Mouse (Mus musculus) lung, adult 18-20 months (tissue): ENCODE measurements around the gene 4931428F04Rik.
A peak's percentile ranks its signal among the peaks of the same experiment; 100 is the strongest.
"Not testable (repeated sequence)": the region's sequence is repeated elsewhere in the genome, so short reads cannot be mapped to it uniquely, and the experiment has no call there.

Experiments
- DNase-seq, 2 experiments: peaks; one replicate each; pipeline ENCODE4 v3.0.0; 2022; ENCODE audit warnings: mixed read lengths in 2 of 2

Gene 4931428F04Rik

GRCm38 (mm10) chr8:105259721-105260320 lies 29.8 kb downstream of the 4931428F04Rik start:
- DNase-seq, result peak; percentile 63 to 69

- DNase-seq, result peak in 1 of 2 experiments; percentile 39
These were observed 30.5 kb downstream of the 4931428F04Rik start for GRCm38 (mm10) chr8:105258911-105259720.

GRCm38 (mm10) chr8:105257318-105258114 lies 32.1 kb downstream of the 4931428F04Rik start:
- DNase-seq, result no peak

GRCm38 (mm10) chr8:105254966-105255350 lies 34.7 kb downstream of the 4931428F04Rik start, which contains the start of gene B3gnt9:
Gene B3gnt9 (minus strand): TSS chr8:105255153.
- DNase-seq, result peak; percentile 75

- DNase-seq, result peak; percentile 86 to 87
These were observed 35.3 kb downstream of the 4931428F04Rik start for GRCm38 (mm10) chr8:105254152-105254965.

GRCm38 (mm10) chr8:105253766-105254151 lies 35.9 kb downstream of the 4931428F04Rik start:
- DNase-seq, result no peak

GRCm38 (mm10) chr8:105252680-105253537 lies 36.8 kb downstream of the 4931428F04Rik start:
- no peak for DNase-seq

GRCm38 (mm10) chr8:105251954-105252353 lies 37.7 kb downstream of the 4931428F04Rik start:
- peak; percentile 68 to 74 for DNase-seq

GRCm38 (mm10) chr8:105241016-105241415 lies 48.6 kb downstream of the 4931428F04Rik start:
- DNase-seq, result peak in 1 of 2 experiments; percentile 53

- no peak for DNase-seq
These were observed 52.1 kb downstream of the 4931428F04Rik start for GRCm38 (mm10) chr8:105237442-105238142.

- DNase-seq, result no peak
These were observed 54.5 kb downstream of the 4931428F04Rik start for GRCm38 (mm10) chr8:105235206-105235605.

GRCm38 (mm10) chr8:105233126-105233935 lies 56.3 kb downstream of the 4931428F04Rik start:
- no peak for DNase-seq

- not testable (repeated sequence) for DNase-seq
These were observed 57.4 kb downstream of the 4931428F04Rik start for GRCm38 (mm10) chr8:105232321-105232693.

GRCm38 (mm10) chr8:105231503-105232320 lies 58.0 kb downstream of the 4931428F04Rik start:
- DNase-seq, result no peak
